Mouse (Mus musculus) midbrain, embryonic 15.5 days (tissue): ENCODE measurements around the gene Hapln2. TPM values are rescaled to one million over a fixed set of nuclear protein-coding genes. Genes with fewer than 3 reads are reported as not detected.

Experiments
- polyA plus RNA-seq: library from polyadenylated mRNA; unstranded; fragments of >200 nt; fragmentation: Nextera tagmentation; extraction: Ambion mirVana; gene quantifications from 2 replicates; pipeline ENCODE4 v1.2.1, GENCODE M21; 2015

Gene Hapln2
- polyA plus RNA-seq, 1 experiment from 2014 or later: 0.71 TPM

Other genes starting within 250 kb of the Hapln2 start
- gene Ntrk1, start 232.4 kb downstream of the Hapln2 start, polyA plus RNA-seq: 1.0 and 1.6 TPM in 2 replicates
- 0.66 and 0.69 TPM in 2 replicates for gene Insrr, start 230.6 kb downstream of the Hapln2 start, polyA plus RNA-seq
- 8.6 and 9.8 TPM in 2 replicates for gene Pear1, start 203.3 kb downstream of the Hapln2 start, polyA plus RNA-seq
- gene Sh2d2a, start 180.8 kb downstream of the Hapln2 start, polyA plus RNA-seq: not detected in 2 replicates
- 15.8 and 17.2 TPM in 2 replicates for gene Prcc, start 142.0 kb downstream of the Hapln2 start, polyA plus RNA-seq
- 173 and 190 TPM in 2 replicates for gene Hdgf, start 121.3 kb downstream of the Hapln2 start, polyA plus RNA-seq
- 51.5 and 55.4 TPM in 2 replicates for gene Mrpl24, start 108.1 kb downstream of the Hapln2 start, polyA plus RNA-seq
- 30.5 and 34.9 TPM in 2 replicates for gene Isg20l2, start 97.3 kb downstream of the Hapln2 start, polyA plus RNA-seq
- gene Rrnad1, start 96.9 kb downstream of the Hapln2 start, polyA plus RNA-seq: 23.0 and 23.2 TPM in 2 replicates
- 44.8 and 52.1 TPM in 2 replicates for gene Crabp2, start 78.9 kb downstream of the Hapln2 start, polyA plus RNA-seq
- gene Nes, start 56.5 kb downstream of the Hapln2 start, polyA plus RNA-seq: 33.0 and 40.7 TPM in 2 replicates
- gene Bcan, start 27.4 kb downstream of the Hapln2 start, polyA plus RNA-seq: 53.4 and 62.8 TPM in 2 replicates
- 32.0 and 35.3 TPM in 2 replicates for gene Gpatch4, start 15.5 kb upstream of the Hapln2 start, polyA plus RNA-seq
- 158 and 159 TPM in 2 replicates for gene Naxe, start 30.9 kb upstream of the Hapln2 start, polyA plus RNA-seq
- gene Ttc24, start 50.7 kb upstream of the Hapln2 start, polyA plus RNA-seq: not detected in 2 replicates
- 2.7 and 3.0 TPM in 2 replicates for gene Iqgap3, start 54.4 kb upstream of the Hapln2 start, polyA plus RNA-seq
- gene Mef2d, start 114.8 kb upstream of the Hapln2 start, polyA plus RNA-seq: 23.2 and 25.3 TPM in 2 replicates
- gene Rhbg, start 227.1 kb upstream of the Hapln2 start, polyA plus RNA-seq: 0.14 TPM in 2 replicates